Mouse (Mus musculus) liver, embryonic 14.5 days (tissue): ENCODE measurements at regions not wholly inside any gene's neighbourhood (a gene's known extent, or its start where the extent isn't known, plus 50 kb on each side); places are given as distances from the start of the nearest gene placed in this dataset.

ENCODE experiments used
- CTCF ChIP-seq: IDR thresholded peaks from 2 replicates; pipeline ENCODE4 v1.5.1; 2016; ENCODE audit warnings: antibody characterized with exemption, low read depth, control low read depth
- EP300 ChIP-seq: IDR thresholded peaks from 2 replicates; pipeline ENCODE4 v1.6.1; 2016; ENCODE audit warnings: antibody characterized with exemption, low read depth

DNA sequence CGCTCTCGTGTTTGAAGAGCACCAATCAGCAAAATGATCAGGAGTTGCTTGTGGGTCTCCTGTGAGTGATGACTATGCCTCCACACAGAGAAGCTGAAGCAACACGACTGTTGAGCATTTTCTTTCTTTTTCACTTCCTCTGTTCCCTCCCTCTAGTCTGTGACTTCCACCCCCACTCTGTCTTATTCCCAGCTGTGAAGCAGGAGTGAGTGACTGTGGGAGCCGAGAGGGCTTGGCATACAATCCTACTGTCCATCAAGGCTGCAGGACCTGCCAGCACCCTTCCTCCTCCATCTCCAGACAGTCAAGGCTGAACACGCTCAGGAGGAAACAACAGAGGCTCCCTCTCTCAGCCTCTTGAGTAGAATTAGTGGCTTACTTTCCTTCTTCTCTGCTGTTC is 401.3 kb downstream of the Plcl1 start:
- TF ChIP-seq CTCF (no peak), EP300 (no peak)
